Mouse (Mus musculus): ENCODE data around the gene Ppp1r9a. TPM values are rescaled to one million over a fixed set of nuclear protein-coding genes. Genes with fewer than 3 reads are reported as not detected.

Gene Ppp1r9a
- polyA plus RNA-seq, 1 experiment: 0.02 TPM

GRCm38 (mm10) chr6:5136046-5136445, 233.3 kb downstream of the Ppp1r9a start:
- no peak for TF ChIP-seq GATA1 (IDR thresholded peaks at IDR 0.05; ENCODE audit: low read length)

DNA sequence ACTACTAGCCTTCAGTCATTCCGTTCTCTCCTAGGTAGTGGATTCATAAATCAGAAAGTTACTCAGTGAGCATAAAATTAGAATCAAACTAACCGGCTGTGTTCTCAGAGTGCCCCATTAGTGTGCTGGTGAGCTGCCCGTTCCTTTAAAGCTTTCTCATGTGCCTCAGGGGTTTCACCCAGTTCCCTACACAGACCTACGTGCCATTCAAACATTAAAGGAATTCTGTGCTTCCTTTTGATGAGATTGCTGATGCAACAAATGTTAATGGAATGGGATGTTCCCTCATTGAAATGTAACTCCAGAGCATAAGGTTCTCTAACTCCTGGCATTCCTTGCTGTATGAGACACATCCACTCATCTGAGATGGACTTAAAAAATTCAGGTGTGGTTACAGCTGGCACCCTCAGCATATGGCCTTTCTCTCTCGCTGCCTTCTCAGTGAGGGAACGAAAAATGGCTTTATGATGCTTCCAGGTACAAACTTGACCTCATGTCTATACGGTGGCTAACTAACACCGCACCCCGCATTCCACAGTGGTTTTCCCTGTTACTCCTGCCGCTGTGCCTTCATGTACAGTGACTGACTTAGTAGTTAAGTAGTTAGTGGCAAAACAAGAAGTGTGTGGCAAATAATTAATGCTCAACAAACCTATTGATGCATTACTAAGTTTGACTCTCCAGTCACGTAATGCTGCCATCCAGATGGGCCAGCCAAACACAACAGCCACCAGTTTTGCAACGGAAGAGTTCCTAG, 236.3 kb downstream of the Ppp1r9a start:
- TF ChIP-seq GATA1 (IDR thresholded peaks at IDR 0.05; ENCODE audit: low read length): no peak

DNA sequence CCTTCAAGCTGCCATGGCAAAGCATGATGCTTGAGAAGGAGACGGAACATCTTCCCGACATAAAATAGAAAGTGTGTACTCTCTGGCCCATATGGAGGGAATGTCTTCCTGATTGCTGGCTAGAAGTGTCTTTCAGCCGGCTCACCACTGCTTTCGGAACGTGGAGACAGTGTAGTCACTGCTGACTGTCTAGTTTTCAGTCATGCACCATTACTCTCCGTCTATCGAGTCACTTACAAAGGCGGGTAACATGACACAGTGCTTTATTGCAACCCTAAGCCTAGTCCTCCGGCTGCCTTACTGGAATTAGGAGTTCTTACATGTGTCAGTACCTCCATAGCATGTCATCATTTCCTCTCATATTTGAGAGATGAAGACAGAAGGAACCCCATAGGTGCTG, 236.9 kb downstream of the Ppp1r9a start:
- no peak for TF ChIP-seq GATA1 (IDR thresholded peaks at IDR 0.05; ENCODE audit: low read length)

GRCm38 (mm10) chr6:5147488-5148142, 244.9 kb downstream of the Ppp1r9a start:
- TF ChIP-seq GATA1 (IDR thresholded peaks at IDR 0.05; ENCODE audit: low read length): no peak

DNA sequence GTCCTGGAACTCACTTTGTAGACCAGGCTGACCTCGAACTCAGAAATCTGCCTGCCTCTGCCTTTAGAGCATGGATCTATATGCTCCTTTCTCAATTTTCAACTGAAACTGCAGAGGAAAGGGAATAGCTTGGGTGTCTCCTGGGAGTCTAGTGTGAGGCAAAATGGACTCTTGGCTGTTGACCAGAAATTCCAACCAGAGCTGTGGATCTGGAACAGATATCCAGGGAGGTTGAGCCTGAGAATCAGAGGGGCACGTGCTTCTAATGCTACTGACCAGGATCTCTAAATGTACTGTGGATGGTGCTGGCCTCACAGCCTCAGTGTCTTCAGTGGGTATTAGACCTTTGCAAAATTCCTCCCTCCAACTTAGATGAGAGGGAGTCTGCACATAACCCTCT, 247.2 kb downstream of the Ppp1r9a start:
- no peak for TF ChIP-seq GATA1 (IDR thresholded peaks at IDR 0.05; ENCODE audit: low read length)

GRCm38 (mm10) chr6:5151171-5151570, 248.5 kb downstream of the Ppp1r9a start:
- no peak for TF ChIP-seq GATA1 (IDR thresholded peaks at IDR 0.05; ENCODE audit: low read length)

DNA sequence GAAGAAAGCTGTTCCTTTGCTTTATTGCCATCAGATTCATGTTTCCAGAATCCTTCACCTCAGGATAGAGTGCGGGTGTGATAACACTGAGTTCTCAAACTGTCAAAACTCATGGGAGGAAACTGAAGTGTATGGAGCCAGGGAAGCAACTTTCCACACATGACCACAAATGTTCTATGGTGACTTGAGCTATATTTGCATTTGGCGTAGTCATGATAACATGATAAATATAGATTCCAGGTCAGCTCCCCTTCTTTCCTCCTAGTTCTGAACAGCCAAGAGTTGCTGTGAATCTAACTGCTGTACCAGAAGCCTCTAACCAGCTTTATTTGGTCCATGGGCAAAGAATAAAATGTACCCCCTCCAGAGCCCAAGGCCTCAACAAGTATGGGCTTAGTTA, 249.5 kb downstream of the Ppp1r9a start:
- TF ChIP-seq GATA1 (IDR thresholded peaks at IDR 0.05; ENCODE audit: low read length): no peak

GRCm38 (mm10) chr6:5154786-5155185, 252.1 kb downstream of the Ppp1r9a start:
- TF ChIP-seq GATA1 (IDR thresholded peaks at IDR 0.05; ENCODE audit: low read length): no peak

GRCm38 (mm10) chr6:5155313-5155927, 252.7 kb downstream of the Ppp1r9a start:
- peak; percentile 81 for TF ChIP-seq GATA1 (IDR thresholded peaks at IDR 0.05; ENCODE audit: low read length)

- TF ChIP-seq GATA1 (IDR thresholded peaks at IDR 0.05; ENCODE audit: low read length): no peak
Measured at GRCm38 (mm10) chr6:5156541-5157425, 254.1 kb downstream of the Ppp1r9a start.

- TF ChIP-seq GATA1 (IDR thresholded peaks at IDR 0.05; ENCODE audit: low read length): no peak
Measured at GRCm38 (mm10) chr6:5159385-5159791, 256.7 kb downstream of the Ppp1r9a start.

DNA sequence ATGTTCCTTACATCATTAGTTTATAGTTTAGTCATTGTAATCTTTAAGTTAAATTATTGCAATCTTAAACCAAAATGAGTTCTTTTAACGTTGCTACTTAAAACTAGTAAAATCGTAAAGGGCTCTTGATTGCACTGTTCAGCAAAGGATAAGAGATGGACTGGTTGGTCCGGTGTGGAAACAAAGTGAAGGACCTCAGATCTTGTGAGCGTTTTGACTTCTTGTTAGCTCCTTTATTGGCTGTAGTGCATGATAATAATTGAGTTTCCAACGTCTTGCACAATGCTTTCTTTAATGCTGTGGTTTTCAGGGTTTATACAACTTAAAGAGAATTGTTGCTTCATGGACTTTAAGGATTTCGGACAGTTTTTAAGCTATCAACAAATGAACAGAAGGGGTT, 259.3 kb downstream of the Ppp1r9a start:
- no peak for TF ChIP-seq GATA1 (IDR thresholded peaks at IDR 0.05; ENCODE audit: low read length)

DNA sequence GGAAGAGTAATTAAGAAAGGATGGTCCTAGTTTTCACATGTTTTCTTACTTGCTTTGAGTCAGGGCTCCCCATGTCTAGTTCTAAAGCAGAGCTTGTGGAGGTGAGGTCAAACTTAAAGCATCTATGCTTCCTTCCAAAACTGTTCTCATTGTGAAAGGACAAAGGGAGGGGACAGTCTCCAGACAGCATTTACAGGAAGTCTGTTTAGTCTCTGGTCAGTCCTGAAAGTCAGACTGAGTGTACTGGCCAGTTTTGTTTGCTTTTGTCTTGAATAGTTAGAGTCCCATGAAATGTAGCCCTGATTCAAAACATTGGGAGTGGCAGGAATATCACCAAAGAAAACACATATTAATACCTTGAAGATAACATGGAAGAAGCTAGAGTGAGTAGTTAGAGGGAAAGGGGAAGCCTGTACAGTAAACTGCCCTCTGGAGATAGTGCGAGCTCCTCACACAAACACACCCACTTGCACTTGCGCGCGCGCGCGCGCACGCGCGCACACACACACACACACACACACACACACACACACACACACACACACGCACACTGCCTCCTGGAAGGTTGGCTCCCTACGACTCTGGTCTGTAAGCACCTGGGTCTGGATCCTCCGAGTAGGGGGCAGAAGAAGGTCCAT, 260.9 kb downstream of the Ppp1r9a start:
- TF ChIP-seq GATA1 (IDR thresholded peaks at IDR 0.05; ENCODE audit: low read length): no peak

GRCm38 (mm10) chr6:5164855-5165254, 262.1 kb downstream of the Ppp1r9a start:
- no peak for TF ChIP-seq GATA1 (IDR thresholded peaks at IDR 0.05; ENCODE audit: low read length)

DNA sequence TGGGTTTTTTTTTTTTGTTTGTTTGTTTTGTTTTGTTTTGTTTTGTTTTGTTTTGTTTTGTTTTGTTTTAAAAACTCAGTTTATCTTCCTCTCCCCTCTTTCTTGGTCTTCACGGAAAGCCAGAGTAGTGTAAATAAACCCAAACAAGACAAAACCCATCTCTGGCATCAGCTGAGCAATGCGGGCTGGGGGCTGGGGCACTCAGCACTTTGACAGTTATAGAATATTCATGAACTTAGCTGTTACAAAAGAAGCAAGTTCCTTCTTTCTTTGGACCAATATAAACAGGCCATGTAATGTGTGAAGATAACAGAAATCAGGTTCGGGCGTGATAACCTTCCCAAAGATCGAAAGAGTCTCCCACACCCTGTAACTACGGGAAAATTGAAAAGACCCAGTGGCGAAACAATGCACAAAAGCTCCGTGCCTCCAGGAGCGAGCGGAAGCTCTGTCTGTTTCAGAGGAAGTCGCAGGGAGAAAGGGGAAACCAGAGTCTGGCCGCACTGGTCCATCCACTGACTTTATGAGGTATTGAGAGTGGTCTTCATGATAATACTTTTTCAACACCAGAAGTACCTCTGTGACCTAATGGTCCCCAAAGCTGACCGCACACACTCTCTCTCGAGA, 264.4 kb downstream of the Ppp1r9a start:
- no peak for TF ChIP-seq GATA1 (IDR thresholded peaks at IDR 0.05; ENCODE audit: low read length)
